Mouse (Mus musculus) right cerebral cortex, adult 18-20 months (tissue): ENCODE measurements at regions not wholly inside any gene's neighbourhood (a gene's known extent, or its start where the extent isn't known, plus 50 kb on each side); places are given as distances from the start of the nearest gene placed in this dataset.

Source experiments
- DNase-seq: peaks from one replicate; pipeline ENCODE4 v3.0.0; 2022; ENCODE audit warnings: mixed read lengths

GRCm38 (mm10) chr6:133904501-133904900 is 50.9 kb upstream of the Kap start:
- no peak for DNase-seq

GRCm38 (mm10) chr6:133934667-133935066 is 81.1 kb upstream of the Kap start:
- no peak for DNase-seq

DNA sequence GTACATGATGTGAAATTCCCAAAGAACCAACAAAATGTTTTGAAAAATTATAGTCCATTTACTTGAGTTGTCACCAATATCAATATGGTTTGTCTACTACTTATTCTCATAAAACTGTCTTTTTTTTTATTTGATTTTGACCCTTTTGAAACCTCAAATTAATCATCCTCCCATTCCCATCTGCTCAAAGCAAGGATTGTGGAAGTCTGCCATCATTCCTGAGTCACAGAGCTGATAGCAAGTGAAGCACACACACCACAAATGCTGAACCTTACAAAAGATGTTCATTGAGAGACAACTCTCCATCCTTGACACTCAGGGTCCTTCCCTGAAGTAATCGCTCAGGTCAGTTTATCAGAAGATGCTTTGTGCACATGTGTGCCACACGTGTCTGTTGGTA is 82.1 kb upstream of the Kap start:
- DNase-seq: no peak

GRCm38 (mm10) chr6:133959902-133960634 is 75.4 kb upstream of the Etv6 start:
- no peak for DNase-seq

DNA sequence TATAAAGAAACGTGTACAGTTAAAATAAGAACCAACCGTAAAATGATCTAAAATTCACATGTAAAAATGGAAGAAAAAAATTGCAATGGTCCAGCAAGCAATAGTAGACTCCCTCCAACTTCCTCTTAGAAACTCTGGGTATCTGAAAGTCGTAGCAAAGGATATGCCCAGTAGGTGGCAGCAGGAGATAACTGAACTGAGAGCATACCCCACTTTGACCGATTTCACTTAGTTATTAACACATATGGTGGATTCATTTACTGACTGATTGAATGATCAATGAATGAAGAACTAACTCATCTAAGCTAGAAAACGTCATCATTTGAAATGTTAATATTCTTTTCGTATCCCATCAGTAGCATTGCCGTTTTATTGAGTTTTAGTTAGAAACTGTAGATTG is 74.8 kb upstream of the Etv6 start:
- peak; percentile 68 for DNase-seq

DNA sequence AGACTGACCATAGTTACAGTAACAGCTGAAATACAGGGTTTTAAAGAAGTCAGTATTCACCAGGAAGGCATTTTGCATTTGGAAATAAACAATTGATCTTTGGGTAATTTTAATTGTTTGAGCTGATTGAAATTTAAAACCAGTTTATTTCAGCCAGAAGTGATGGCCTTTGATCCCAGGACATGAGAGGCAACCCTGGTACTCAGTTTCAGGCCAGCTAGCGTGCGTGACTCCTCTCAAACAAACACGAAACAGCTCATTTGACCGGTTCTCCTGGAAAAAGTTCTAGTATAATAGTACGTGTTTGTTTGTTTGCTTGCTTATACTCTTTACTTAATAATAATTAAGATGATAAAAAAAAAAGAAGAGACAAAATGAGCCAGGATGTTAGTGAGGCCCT is 72.9 kb upstream of the Etv6 start:
- DNase-seq: no peak

GRCm38 (mm10) chr6:133963264-133963663 is 72.2 kb upstream of the Etv6 start:
- no peak for DNase-seq

GRCm38 (mm10) chr6:133967286-133967685 is 68.2 kb upstream of the Etv6 start:
- DNase-seq: no peak

- DNase-seq: no peak
These were observed 63.3 kb upstream of the Etv6 start for GRCm38 (mm10) chr6:133972054-133972705.

- no peak for DNase-seq
These were observed 62.2 kb upstream of the Etv6 start for GRCm38 (mm10) chr6:133973205-133973838.

DNA sequence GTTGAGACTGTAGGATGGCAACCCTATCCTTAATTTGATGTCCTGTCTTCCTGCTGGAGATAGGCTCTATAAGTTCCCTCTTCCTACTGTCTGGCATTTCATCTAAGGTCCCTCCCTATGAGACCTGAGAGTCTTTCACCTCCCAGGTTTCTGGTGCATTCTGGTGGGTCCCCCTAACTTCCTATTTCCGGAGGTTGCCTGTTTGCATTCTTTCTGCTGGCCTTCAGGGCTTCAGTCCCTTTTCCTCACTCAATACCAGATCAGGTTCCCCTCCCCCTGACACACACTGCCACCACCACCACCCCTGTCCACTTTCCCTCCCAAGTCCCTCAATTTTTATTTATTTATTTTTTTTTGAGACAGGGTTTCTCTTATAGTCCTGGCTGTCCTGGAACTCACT is 59.5 kb upstream of the Etv6 start:
- DNase-seq: no peak

- no peak for DNase-seq
These were observed 58.6 kb upstream of the Etv6 start for GRCm38 (mm10) chr6:133976854-133977253.

DNA sequence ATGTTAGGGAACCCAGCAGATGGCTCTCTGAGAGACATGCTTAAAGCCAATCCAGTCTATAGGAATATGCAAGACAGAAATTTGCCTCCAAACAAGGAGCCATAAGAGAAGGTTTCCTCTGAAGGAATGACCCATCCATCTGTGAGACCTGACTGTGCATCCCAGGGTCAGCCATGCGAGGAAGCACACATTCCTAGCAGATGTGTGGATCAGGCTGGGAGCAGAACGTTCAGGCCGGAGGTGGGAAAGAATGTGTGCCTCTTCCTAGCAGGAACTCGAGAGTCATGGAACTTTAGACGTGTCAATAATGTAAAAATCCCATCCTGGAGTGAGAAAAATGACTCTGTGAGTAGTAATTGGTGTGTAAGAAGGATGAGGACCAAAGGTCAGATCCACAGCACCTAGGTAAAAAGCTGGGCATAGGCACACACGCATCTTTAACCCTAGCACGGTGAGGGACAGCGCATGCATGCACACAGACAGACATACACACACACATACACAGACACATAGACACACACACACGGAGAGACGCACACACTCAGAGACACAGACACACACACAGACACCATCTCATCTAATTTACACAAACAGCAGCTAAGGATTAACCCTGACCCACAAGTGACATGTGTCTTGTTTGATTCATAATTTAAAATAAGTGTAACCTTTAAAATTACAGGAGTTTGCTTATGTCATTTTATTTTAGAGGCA is 51.5 kb upstream of the Etv6 start:
- no peak for DNase-seq

DNA sequence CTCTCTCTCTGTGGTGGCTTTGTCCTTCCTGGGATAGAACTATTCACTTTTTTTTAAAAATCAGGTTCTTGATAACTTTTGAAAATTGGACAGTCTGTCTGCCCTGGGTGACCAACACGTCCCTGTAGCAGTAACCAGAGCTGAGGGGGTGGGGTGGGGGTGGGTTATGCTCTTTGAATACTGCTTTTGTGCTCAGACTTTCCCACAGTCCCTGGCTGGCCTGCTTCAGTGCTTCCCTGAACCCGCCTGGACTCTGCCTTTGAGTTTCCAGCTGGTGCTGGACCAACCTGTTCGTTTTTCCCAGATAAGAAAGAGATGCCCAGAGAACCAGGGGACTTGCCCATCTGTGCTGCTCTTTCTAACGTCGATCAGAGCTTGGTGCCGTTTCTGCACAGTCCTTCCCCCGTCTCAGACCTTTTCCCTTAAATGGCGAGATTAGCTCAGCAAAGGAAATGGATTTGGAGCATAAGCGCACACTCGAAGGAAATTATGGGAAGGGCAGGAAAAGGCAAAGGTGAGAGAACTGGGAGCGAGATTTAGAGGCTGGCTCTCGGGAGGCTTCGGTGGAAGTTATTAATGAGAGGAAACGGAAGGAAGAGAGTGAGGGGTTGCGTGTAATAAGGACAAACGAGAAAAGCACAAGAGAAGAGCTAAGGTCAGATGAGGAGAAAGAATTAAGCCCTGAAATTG is 50.7 kb upstream of the Etv6 start:
- DNase-seq: no peak
